Mouse (Mus musculus): ENCODE data around the gene Pdzph1. TPM values are rescaled to one million over a fixed set of nuclear protein-coding genes. Genes with fewer than 3 reads are reported as not detected.

Gene Pdzph1
- polyA plus RNA-seq, 1 experiment from 2014 or later, result 0.29 TPM

DNA sequence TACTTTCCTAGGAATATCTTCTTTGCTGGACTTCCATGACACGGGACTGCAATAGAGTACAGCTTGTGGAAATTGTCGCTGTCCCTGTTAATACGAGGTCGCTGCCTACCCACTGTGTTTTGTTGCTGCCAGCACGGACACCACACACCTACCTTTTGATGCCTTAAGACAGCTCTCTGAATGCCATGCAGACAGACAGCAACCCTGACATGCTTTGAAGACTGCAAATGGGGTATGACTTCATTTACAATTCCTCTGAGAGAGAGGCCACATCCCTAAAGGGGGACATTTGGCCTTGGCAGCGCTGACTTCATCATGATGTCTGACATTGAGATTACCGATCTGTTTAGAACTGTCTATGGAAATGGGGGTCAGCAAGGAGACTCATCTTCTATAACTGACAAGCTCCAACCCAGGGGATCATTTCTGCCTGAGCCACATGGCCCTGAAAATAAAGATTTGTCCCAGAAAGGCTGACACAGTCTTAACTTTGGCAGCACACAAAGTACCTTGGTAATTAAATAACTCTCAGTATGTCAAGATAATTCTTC lies 67.8 kb downstream of the Pdzph1 start:
- DNase-seq (ENCODE audit: low spot score), result no peak

GRCm38 (mm10) chr17:58922821-58923220 lies 68.4 kb downstream of the Pdzph1 start:
- DNase-seq (ENCODE audit: low spot score), result no peak

DNA sequence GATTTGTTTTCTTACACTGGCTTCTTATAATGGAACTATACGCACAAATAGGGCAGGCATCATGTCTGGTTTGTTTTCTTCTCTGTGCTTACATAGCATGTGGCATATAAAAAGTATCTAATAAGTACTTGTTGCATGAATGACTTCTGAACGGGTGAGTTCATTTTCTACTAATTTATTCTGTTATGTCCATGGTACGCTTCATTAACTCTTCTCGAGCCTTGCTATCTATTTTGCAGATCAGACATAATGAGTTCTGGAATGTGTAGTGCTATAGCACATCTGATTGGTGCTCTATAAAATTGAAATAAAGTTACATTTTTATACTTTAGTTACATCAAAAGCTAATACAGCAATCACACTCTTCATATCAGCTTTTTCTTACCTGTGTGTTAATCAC lies 71.2 kb downstream of the Pdzph1 start:
- no peak for DNase-seq (ENCODE audit: low spot score)

DNA sequence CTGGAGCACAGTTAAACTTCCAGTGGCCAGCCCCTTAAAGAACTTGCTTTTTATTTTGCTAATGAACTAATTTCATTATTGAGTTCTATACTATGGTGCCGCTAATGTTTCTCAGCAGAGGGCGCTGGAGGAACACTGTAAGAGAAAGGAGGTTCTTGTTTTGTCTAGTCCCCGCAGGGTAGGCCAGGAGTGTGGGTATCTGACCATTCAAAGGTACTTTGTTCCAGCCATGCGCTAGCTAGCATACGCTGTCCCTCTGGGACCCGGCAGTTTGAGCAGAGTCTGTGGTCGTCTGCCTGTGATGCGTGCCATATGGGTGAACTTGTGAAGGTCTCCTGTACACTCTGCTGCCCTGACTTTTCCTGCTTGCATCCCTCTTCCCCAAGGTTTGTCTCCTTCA lies 72.1 kb downstream of the Pdzph1 start:
- DNase-seq (ENCODE audit: low spot score), result peak; percentile 6

- DNase-seq (ENCODE audit: low spot score), result no peak
Measured at GRCm38 (mm10) chr17:58918539-58918938, 72.6 kb downstream of the Pdzph1 start.

GRCm38 (mm10) chr17:58911564-58911963 lies 79.6 kb downstream of the Pdzph1 start:
- no peak for DNase-seq (ENCODE audit: low spot score)

- peak; percentile 45 for DNase-seq (ENCODE audit: low spot score)
Measured at GRCm38 (mm10) chr17:58909061-58909661, 82.0 kb downstream of the Pdzph1 start.

- DNase-seq (ENCODE audit: low spot score), result no peak
Measured at GRCm38 (mm10) chr17:58906001-58906400, 85.2 kb downstream of the Pdzph1 start.

DNA sequence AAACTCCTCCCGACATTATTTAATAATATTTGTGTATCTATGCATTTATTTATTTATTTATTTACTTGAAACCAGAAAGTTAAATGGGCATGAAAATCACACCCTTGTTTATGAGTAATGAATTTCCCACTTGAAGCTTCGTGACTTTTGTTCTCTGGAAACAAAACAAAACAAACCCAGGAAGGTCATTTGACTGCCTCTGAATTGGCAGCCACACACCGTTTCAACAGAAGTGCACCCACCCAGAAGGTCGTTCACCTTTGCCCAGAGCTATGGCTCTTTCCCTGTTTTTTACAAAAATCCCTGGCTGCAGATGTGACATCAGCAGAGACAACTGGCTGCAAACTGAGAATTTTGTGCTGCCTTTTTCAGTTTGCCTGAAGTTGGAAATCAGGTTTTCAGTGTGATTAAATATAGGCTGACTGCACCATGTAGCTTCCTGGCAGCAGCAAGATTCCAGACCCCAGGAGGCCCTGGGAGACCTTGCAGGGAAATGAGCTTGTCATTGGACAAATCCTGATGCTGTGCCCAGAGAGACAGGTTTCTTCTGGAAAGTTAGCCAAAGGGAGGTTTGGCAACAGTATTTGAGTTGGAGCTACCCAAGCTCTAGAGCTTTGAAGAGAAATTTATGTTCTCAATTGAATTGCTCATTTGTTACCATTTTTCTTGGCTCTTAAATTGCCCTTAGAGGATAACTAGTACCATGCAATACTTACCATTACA lies 99.5 kb downstream of the Pdzph1 start:
- DNase-seq (ENCODE audit: low spot score), result no peak

GRCm38 (mm10) chr17:58889905-58890645 lies 101.1 kb downstream of the Pdzph1 start:
- DNase-seq (ENCODE audit: low spot score), result no peak

DNA sequence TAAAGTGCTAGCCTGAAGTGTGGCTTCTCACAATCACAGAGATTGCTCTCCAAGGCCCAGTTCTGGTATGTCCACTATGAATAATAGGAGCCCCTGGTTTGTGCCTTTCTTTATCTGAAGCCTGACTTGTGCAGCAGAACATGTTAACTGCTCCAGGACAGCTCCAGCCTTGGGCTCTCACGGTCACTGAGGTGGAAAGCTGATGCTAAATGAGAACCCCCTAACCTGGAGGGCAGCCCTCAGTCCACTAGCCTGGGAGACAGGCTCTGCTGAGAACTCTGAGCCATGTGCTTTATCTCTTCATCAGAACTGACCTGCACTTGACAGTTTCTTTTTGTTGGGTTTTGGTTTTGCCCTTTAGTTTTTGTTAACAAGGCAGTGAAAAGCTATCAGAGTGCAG lies 106.8 kb downstream of the Pdzph1 start:
- no peak for DNase-seq (ENCODE audit: low spot score)

DNA sequence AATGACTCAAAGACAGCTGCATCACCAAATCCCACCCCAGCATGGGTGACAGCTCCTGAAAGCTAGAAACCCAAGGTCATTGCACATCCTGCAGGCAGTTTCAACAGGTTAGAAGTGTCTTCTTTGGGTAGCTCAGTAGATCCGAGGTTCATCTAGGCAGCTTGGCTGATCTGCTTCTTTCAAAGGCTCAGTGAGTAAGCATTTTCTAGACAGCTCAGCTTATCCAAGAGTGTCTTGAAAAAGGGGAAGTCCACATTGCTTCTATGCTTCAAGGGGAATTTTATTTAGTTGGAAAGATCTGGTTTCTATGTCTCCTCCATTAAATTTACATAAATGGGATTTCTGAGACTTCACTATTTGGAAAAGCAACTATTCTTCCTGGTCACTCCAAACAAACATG lies 117.8 kb downstream of the Pdzph1 start:
- DNase-seq (ENCODE audit: low spot score), result no peak

DNA sequence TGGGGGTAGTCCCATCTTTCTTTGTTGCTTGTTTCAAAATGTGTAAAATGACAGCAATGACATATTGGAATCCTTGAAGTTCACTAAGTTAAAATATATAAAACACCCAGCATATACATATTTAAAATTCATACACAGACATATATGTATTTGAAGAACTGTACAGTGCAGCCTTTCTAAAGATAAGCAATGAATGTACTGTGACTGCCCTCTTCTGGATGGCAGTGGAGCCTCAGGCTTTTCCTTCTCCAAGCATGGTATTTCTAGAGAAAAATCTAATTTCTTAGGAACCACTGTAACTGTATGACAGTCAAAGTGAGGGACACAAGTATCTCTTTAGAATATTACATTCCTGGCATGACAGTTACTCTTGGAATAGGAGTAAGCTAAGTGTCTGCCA lies 120.4 kb downstream of the Pdzph1 start:
- DNase-seq (ENCODE audit: low spot score), result no peak

Other genes with a start within 250 kb of the Pdzph1 start
- gene Nudt12, start 22.0 kb upstream of the Pdzph1 start, polyA plus RNA-seq (2015; fragmentation: Nextera tagmentation; extraction: Ambion mirVana), result 1.6 and 2.0 TPM in 2 replicates

Data from thymus, postnatal 0 days (tissue).